Mouse (Mus musculus) gonadal fat pad, adult 2 months (tissue): Measurements from ENCODE around the gene Srsf4. TPM values are rescaled to one million over a fixed set of nuclear protein-coding genes. Genes with fewer than 3 reads are reported as not detected.

Experiments
- DNase-seq: peaks from one replicate; pipeline ENCODE4 v3.0.0-alpha.2; 2012; ENCODE audit warnings: low read depth
- polyA plus RNA-seq: library from polyadenylated mRNA; depleted of rRNA; stranded (reverse); fragments of >200 nt; gene quantifications from 2 replicates; pipeline ENCODE4 v1.2.3, GENCODE M21; 2012

Srsf4 gene
- polyA plus RNA-seq, 1 experiment = 27.3 TPM

DNA sequence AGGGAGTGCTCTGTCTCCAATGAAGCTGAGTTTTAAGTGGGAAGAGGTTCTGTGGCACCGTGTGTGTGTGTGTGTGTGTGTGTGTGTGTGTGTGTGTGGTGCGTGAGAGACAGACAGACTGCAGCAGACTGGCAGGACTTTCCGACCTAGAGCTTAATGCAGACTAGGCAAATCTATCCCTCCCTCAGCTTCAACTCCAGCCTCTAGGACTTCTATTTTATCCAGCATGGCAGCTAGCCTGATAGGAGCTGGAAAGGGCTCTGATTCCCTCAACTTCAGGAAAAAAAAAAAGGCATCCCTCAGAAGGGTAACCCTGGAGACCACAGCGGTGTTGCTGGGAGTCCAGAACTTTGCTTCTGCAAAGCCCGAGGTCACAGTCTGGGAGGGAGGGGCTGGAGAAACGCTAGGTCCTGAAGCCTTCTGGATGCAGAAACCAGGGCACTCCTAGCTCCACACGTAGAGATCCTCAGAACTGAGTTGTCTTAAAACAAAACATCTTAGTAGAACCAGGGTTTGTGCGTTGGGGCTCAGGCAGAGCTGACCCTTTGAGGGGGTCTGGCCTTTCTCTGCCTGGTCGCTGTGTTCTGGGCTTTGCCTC is 40.7 kb downstream of the Srsf4 start:
- no peak for DNase-seq

DNA sequence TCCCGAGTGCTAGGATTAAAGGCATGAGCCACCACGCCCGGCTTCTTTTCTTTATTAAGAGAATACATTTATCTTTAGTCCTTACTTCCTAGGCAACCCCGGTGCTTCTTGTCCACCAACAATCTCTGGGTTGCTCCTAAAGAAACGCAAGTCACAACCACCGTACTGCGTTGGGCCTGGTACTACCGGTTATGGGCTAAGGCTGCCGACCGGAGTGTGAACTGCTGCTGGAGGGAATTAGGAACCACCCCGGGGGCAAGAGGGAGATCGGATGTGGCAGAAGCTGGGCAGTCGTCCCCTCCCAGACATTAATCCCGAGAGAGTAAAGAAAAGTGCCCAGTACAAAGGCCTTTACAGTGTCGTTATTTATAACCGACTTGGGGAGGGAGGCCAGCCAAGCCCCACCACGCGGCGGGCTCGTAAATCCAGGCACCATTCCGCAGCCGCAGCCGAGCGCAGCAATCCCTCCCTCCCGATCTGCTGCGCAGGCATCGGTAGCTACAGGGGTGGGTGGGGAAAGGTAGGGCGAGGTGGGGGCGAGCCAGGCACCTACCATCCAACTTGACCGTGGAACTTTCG is 41.6 kb downstream of the Srsf4 start:
- DNase-seq = no peak

DNA sequence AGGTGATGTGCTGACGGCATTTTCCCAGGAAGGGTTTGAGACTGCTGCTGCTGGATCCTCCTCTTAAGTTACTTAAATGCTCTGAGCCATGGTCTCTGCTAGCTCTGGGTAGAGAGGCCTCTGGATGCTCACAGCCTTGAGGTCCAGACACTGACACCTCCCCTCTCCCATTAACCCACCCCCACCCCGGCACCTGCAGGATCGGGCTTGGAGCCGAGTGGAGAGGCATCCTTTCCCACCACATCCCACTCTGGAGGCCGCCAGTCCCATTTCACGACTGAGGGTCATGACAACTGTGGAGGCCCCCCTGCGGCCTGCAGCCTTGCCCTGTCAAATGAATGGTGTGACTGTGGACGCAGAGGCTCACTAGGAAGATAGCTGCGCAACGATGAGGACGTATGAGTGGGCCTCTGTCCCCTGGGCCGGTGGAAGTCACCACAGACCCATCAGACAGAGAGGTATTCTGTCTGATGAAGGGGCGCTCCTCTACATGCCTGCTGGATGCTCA is 42.5 kb downstream of the Srsf4 start:
- DNase-seq = no peak

DNA sequence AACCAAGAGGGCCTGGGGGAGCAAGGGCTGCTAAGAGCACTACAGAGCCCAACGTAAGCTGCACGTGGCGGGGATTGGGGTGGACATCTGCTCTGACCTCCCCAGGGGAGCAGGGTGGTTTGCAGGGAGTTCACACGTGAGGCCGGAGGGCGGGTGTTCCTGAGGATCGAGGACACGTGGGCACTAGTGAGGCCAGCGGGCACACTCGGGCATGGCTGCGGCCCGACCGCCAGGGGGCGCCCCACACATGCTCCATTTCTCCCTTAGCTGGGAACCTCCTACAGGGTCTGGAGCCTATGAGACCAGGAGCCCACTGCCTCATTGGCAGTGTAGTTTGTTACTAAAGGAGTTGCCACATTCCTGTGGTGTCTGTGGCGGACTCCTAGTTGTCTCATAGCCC is 43.0 kb downstream of the Srsf4 start:
- DNase-seq = no peak

DNA sequence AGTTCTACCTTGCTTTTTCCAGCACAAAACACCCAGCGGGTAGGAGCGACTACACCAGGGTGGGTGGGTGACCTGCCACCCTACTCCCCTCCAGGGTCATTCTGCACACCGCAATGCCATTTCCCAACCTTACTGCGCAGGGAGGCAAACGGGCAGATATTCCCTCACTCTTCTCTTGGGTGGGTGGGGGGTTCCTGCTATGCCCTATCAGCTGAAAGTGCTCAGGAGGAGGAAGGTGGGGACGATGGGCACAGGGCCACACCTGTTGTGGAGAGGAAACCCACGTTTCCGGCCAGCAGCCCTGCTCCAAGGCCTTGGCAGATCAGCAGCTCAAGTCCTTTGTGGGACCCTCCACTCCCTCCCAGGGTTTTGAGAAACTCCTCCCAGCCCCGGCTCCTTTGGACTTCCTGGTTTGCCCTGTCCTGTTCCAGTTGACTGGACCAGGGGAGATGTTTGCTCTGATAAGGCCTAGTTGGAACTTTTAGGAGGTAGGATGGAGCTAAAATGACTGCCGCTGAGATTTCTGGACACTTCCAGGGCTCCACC is 43.7 kb downstream of the Srsf4 start:
- no peak for DNase-seq

DNA sequence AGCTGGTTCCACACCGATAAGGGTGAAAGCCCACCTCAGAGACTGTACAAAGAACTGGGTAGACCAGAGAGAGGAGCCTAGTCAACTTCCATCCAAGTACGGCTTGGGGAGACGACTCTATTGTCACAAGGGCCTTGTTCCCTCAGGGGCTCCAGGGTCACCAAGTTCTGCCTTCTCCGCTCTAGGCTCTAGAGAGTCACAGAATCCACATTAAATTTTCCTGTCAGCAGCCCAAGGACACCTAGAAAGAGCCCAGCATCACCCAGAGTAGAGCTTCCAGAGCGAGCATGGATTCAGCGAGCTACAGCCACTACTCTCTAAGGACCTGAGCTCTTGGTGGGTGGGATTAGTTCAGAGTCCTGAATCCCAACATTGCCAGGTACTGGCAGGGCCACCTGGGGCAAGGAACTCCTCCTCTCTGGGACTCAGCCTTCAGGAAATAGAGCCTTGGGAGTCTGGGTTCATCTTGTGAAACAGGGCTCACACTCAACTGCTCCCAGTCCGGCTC is 44.7 kb downstream of the Srsf4 start:
- no peak for DNase-seq

DNA sequence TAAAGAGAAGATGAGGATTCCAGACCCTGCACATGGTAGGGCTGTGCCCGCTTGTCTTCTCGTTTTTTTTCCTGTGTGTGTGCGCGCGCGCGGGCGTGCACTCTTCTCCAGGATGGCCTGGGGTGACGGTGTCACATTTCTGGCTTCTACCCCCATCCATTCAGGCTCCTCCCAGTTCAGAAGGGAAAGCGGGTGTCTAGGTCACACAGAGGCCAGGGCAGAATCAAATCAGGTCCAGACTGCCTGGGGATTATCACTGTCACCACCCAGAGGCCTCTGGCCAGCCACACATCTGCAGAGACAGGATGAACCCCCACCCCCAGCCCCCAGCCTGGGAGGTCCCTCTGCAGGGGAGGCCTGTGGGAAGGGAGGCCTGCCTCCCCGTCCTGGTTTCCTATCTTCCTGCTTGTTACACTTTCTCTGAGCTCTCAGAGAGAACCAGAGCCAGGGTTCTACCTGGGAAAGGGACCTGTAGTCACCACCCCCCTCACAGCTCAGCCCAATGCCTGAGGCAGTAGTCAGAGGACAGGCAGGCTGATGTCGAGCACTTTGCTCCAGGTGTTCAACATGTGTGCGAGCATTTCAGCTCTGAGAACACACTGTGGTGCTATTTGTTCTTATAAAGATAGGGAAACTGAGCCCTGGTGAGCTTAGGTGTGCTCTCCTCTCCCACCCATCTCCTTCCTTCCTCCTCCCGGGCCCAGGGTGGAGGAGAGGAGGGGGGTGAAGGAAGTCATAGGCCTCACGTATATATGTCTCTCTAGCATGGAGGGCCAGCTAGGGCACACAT is 45.5 kb downstream of the Srsf4 start:
- DNase-seq = no peak

DNA sequence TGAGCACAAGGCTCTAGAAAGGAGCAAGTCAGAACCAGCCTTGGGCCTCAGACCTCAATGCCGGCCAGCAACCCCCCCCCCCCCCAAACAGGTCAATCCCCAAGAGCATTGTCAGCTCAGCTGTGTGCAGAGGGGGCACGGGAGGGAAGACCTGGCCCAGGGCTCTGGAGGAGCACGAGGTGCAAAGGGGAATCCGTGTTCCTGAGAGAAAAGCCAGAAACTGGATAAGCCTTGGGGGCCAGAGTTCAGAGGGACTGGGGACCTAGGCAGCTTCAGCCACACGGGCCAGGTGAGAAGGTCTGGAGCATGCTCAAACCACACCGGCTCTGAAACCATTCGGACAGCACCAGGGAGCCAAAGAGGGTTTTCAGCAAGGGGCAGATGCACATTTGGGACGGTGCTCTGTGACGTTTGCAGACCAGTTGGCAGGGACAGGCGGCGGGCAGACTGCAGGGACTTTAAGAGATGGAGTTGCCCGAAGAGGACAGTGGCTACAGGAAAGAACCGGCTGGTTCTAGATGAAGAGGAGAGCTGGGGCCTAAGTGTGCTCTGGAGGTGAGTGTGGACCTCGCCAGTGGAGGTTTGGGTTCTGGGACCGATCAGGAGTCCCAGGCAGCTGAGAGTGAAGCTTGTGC is 46.2 kb downstream of the Srsf4 start:
- no peak for DNase-seq

DNA sequence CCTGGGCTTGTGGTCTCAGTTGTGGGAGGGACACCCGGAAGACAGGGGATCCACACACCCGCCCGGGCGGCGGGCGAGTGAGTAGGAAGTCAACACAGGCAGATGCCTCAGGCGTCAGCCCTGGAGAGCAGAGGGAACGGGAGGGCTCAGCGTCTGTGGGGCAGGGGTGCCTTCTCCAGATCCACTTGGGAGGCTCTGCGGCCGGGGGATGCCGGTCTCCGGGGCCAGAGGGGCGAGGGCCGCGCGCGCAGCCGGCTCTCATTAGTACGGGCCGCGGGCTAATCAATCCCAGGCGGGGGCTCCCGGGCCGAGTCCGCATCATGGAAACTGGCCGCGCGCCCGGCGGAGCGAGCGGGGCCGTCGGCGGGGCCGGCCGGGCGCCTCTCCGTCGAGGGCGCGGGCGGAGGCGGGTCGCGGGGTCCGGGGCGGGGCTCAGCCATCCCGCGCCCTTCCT is 46.8 kb downstream of the Srsf4 start:
- no peak for DNase-seq

DNA sequence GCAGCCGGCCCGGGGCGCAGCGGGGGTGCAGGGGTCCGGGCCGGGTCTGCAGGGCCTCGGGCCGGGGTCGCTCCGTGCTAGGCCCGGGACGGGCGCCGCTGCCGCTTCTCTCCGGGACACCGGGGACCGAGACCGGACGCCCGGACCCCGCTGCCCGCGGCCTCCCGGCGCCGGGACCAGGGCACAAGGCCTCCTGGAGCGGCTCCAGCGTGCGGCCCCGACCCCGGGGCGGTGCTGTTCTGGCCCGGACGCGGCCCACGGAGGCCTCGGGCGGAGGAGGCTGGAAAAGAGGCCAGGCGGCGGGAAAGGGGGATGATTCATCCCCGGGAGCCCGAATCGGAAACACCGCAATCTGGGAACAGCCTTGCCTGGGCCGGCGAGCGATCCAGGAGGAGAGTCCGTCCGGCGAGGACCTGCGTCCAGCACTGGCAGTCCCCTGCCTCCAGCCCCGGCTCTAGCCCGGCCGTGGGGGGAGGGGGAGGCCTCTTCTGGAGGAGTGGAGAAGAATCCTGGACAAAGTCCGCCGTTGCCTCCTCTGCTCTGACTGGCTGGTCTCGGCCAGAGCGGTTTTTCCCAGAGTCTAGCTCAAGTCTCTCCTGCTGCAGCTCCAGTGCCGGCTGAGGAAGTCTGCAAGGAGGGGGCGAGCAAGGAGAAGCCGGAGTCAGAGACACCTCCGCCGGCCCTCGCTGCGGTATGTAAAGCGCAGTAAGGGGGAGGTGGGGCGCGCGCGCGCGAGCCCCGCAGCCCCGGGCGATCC is 47.4 kb downstream of the Srsf4 start:
- DNase-seq = no peak

DNA sequence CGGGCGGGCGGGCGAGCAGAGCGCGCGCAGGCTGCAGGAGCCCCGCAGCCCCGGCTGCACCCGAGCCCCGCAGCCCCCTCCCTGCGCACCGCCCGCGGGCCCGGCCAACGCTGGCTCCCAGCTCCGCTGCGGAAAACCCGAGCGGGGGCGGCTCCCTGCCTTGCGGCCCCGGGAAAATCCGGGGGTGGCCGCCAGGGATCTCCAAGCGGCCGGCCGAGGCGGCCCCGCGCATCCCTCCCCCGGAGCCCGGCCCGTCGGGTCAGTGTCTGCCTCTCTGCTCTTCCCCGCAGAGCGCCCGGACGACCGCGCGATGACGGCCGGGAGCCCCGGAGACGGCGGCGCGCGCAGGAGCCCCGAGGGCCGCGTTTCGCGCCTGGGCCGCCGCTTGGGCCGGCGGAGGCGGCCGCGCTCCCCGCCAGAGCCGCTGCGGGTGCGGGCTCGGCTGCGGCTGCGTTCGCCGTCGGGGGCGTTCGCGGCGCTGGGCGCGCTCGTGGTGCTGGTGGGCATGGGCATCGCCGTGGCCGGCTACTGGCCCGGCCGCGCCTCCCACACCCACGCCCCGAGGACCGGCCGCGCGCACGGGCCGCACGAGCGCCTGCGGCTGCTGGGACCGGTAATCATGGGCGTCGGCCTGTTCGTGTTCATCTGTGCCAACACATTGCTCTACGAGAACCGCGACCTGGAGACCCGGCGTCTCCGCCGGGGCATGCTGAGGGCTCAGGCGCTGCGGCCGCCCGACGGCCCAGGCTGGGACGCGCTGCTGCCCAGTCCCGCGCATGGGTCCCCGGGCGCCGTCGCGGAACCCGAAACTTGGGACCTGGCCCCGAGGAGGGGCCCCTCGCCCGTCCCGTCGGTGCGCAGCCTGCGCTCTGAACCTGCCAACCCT is 48.3 kb downstream of the Srsf4 start, which contains the start of gene Tmem200b:
Tmem200b (plus strand) TSS at position 311 of the 886 bp plus-strand sequence.
- DNase-seq = no peak

DNA sequence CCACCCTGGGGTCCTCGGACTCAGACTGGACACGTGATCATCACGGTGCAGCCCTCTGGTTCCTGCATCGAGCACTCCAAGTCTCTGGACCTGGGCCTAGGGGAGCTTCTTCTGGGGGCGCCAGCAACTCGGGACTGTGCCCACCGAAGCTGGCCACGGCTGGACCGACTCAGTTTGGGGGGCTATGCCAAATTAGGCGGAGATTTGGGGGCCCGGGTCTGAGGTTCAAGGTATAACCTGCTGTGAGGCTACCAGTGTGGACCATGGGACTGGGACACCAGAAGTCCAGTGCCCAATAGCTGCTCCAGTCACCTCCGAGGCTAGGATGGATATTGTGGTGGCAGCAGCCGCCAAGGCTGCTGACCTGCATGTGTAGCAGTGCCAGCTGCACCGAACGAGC is 49.0 kb downstream of the Srsf4 start:
- no peak for DNase-seq

DNA sequence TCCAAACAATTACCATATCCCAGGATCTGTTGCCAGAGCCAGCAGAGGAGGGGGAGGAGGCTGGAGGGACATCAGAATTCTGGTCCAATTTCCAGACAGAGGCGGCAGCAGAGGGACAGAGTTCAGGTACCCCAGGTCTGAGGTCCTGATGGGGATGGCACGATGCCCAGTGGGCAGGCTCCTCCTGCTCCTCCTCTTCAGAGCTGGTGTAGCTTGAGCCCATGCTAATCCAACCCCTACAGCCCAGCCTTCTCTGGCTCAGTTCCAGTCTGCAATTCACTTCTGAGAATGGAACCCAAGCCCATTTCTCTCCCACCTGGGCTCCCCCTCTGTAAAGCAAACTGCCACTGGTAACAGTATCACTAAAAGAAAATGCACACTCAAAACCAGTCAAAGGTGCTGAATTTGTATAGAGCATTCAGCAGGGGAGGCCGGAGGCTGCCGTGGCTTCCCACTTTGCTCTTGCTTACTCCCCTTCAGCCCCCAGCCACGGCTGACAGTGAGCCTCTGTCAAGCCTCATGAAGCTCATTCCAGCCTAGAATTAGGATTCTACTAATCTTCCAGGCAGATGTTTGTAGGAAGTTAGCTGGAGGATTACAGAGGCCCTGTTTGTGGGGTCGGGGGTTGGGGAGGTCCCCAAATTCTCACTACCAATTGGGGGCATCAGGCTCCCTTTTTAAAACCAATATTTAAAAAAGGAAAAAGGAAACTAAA is 50.8 kb downstream of the Srsf4 start:
- DNase-seq = no peak

DNA sequence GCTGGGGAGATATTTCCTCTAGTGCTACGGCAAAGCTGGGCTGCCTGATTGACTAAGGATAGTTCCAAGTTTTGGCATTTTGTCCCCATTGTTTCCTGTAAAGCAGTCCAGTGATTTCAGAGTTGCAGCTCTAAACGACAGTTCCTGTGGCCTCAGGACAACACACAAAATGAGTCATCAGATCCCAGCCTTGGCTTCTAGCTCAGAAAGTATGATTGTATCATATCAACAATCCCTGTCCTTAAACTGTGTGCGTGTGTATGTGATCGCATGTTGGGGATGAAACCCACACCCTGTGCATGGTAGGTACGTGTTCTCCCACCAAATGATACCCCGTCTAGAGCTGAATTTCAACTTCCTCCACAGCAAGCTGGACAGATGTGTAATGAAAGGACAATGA is 55.7 kb downstream of the Srsf4 start:
- DNase-seq = no peak

DNA sequence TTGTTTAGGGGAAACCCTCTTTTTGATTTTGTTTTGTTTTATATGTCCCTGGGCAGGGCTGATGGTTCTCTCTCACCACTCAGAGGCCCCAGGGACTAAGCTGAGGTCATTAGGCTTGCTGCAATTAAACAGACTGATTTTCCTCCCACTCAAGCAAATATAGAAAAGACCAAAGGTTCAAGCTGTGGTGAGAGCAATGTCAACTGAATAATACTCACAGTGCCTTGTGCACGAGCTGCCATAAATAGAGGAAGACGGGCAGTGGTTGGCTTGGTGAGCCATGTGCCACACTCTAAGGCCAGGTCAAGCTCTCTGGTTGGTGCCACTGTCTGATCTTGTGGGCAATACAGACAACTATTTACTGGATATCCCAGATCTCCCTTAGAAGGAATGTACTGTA is 66.0 kb downstream of the Srsf4 start:
- DNase-seq = no peak

DNA sequence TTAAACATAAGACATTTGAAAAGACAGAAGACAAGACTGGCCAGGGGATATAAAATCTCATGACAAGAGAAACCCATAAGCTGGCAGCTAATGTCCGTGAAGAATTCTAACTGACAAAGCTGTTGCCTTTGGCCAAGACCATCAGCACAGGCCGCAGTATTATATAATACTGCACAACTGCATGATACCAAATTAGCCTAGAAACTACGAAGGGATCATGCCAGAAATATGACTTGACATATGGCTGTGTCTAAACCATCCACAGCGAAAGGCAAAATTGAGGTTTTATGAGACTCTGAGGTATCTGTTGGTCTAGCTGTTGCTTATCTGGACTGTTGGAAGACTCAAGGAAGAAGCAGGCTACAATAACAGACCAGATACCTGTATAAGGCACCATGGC is 67.4 kb downstream of the Srsf4 start:
- DNase-seq = no peak

DNA sequence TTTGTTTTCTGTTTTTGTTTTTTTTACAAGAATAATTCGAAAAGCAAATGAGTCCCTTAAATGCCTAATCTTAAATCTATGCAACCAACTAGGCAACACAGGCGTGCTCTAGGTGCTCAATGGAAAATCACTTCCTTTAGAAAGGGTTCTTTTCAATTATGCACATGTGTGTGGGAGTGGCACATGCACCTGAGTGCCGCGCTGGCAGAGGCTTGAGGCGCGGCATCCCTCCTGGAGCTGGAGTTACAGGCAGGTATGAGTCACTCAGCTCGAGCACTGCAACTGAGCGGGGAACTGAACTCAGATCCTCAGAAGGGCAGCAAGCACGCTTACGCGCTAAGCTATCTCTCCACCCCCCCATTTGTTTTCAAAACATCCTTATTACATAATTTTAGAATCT is 74.4 kb downstream of the Srsf4 start:
- DNase-seq = no peak

DNA sequence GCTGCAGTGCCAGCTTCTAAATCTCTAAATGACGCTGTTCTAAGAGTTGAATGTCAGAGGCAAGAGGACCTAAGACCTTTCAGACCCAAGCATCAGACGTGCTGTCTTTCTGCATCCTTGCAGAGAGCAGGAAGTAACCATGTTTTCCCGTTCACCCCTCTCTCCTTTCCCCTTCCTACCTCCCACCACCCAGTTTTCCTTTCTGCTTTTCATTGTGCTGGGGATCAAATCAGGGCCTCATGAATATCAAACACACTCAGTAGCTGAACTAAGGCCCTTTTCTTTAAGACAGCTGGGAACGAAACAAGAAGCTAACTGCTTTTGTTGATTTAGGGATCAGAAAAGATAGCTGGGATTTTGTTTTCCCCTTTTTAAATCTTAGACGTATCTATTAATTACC is 76.5 kb downstream of the Srsf4 start:
- no peak for DNase-seq

DNA sequence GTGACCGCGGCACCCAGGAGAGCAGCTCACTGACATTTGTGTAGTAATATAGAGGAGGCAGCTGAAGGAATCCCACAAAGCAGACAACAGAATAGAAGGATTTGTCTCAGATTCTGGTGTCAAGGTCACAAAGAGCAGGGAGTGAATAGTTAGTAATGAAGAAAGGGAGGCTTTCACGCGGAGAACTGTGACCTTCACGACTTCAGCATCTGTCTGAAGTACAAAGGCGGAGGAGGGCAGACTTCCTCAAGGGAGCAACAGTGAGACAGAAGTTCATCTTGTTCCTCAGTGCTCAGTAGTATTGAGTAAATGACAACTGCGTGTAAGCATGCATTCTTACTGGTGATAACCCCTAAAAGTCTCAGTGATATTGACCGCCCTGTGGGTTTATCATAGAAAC is 77.2 kb downstream of the Srsf4 start:
- no peak for DNase-seq
